Mouse (Mus musculus): Measurements from ENCODE around the gene Myo1g.

The Myo1g gene

GRCm38 (mm10) chr11:6520507-6521173 lies at the start of gene Myo1g:
Gene Myo1g (minus strand): TSS chr11:6520965.
- no peak for DNase-seq (ENCODE audit: low spot score)

DNA sequence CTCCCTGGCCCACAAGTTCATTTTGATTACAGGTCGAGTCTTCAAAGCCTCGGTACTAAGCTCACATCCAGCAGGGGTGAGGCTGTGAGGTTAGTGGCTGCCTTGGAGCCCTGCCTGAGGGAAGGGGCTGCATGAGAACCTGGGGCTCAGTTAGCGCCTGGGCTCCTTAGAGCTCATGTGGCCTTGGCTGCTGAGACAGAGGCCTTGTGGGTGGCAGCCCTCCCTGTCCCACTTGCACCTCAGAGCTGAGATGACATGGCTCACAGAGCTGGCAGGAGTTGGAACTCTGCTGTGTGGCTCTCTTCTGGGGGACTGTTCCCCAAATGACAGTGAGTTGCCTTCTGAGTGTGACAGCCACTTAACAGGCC lies 48.6 kb upstream of the Myo1g start:
- DNase-seq (ENCODE audit: low spot score), result no peak

GRCm38 (mm10) chr11:6568584-6569409 lies 48.0 kb upstream of the Myo1g start:
- no peak for DNase-seq (ENCODE audit: low spot score)

DNA sequence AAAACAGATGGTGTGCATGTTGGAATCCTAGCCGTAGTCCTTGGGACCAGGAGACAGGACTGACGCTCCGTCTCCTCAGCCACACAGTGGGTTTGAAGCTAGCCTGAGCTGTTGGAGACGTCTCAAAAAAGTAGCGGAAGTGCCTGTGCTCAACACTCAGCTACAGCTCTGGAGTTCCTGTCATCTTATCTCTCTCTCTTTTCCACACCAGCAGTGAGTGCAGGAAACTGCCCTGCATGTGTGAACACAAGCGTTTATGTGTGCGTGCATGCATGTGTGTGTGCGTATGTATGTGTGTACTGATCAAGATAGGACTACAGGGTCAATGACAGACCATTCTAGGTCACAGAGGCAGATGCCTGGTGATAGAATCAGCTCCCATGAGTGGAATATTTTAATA lies 47.2 kb upstream of the Myo1g start:
- DNase-seq (ENCODE audit: low spot score), result no peak

- DNase-seq (ENCODE audit: low spot score), result no peak
Measured at GRCm38 (mm10) chr11:6566496-6566895, 45.7 kb upstream of the Myo1g start.

- DNase-seq (ENCODE audit: low spot score), result no peak
Measured at GRCm38 (mm10) chr11:6563201-6563600, 42.4 kb upstream of the Myo1g start.

- DNase-seq (ENCODE audit: low spot score), result no peak
Measured at GRCm38 (mm10) chr11:6562359-6562758, 41.6 kb upstream of the Myo1g start.

DNA sequence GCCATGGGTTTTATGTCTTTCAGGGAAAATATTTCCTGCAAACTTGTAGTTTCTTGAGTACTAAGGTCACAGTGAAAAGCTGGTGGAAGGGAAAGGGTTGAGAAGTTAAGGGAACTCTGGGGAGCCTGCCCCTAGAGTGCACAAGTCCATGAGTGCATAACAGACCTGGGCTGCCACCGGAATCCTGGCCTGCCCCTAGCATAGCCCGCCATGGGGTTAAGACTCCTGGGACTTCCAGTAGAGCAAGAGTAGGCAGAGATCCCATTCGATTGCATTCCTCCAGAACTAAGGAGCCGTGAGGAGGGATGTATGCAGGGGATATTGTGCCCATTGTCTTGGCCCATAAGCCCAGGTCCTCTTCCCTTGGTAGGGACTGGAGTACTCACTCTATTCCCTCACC lies 40.7 kb upstream of the Myo1g start:
- no peak for DNase-seq (ENCODE audit: low spot score)

DNA sequence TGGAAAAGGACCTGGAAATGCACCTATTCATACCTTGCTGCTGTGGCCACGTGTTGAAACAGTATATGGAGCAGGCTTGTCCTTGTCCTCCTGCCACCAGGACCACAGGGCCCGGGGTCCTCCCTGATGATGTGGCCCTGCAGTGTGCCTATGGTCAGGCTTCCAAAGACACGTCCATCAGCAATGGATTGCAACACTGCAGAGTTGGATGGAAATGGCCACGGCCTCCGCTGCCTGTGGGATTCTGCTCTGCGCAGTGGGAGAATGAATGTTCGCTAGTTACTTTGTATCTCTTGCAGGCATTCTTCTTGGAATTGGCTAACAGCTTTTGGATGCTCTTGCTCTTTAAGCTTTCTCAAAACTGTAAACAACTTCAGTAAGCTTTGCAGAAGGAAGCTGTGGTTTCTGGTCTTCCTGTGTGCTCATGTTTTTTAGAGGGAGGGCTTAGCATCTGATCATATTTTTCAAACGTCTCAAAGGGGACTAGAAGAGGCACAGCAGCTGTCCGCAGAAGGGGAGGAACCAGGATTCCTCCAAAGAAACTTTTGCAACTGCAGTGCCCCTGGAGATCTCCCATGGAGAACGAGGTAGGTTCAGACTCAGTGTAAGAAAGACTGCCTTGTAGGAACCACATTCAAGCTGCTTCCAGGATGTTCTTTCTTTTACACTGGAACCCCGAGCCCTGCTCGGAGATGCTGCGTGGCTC lies 40.0 kb upstream of the Myo1g start:
- peak; percentile 55 for DNase-seq (ENCODE audit: low spot score)

DNA sequence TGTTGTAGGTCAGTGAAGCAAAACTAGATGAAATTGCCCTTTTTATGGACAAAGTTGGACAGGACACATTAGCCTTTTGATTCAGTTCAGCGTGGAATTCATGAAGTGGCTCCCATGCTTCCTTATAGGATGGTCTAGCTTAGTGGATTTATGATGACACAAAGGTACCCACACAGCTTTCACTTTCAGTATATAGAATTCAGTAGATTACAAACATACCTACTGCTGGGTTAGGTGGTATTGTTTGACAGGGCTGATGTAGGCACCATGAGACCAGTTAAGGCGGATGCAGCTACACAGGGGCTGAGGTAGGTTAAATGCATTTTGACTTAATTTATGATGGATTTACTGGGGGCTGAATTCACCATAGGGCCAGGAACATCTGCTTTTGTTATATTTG lies 39.2 kb upstream of the Myo1g start:
- DNase-seq (ENCODE audit: low spot score), result no peak

GRCm38 (mm10) chr11:6558234-6558633 lies 37.5 kb upstream of the Myo1g start:
- no peak for DNase-seq (ENCODE audit: low spot score)

DNA sequence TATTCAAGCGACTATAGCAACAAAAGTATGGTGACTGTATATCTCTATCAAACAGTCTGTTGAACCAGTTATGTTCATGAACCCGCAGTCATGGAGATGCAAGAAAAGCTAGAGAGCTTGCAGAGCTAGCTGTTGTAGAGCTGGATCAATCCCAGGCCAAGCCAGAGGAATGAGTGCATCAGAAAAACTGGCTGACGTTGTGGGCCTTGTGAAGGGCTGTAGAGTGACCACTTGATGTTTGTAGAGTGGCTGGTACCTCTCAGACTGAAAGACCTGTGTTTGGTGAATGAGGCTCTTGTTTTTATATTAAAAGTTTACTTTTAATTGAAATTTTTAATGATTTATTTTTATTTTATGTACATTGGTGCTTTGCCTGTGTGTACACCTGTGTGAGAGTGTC lies 29.4 kb upstream of the Myo1g start:
- no peak for DNase-seq (ENCODE audit: low spot score)

GRCm38 (mm10) chr11:6549770-6550169 lies 29.0 kb upstream of the Myo1g start:
- DNase-seq (ENCODE audit: low spot score), result no peak

DNA sequence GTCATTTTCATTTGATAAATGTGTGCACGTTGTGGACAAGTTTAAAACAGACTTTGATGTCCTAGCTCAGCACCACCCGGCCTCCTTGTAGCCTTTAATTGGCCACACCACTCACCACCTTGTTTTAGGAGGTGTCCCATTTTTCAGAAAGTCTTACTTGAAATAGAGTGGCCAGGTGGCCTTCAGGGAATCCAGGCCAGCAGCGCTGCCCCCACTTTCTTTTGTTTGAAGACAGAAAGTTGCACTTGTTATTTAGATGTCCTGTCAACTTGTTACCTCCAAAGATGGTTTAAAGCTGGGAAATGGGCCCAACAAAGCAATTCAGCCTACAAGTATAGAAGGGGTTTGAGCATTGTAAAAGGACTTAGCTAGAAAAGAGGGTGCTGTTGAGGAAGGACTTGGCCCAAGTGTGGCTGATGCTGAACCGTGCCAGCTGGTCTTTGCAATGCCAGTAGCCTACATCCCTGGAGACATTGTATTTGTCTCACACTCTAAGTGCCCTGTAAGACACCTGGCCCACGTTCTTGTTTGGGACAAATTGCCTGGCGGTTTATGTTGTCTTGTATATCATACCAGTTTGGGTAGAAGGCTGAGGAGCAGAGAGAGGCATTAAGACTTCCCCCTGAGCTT lies 27.0 kb upstream of the Myo1g start:
- no peak for DNase-seq (ENCODE audit: low spot score)

- DNase-seq (ENCODE audit: low spot score), result peak; percentile 76
Measured at GRCm38 (mm10) chr11:6547037-6547680, 26.4 kb upstream of the Myo1g start.

DNA sequence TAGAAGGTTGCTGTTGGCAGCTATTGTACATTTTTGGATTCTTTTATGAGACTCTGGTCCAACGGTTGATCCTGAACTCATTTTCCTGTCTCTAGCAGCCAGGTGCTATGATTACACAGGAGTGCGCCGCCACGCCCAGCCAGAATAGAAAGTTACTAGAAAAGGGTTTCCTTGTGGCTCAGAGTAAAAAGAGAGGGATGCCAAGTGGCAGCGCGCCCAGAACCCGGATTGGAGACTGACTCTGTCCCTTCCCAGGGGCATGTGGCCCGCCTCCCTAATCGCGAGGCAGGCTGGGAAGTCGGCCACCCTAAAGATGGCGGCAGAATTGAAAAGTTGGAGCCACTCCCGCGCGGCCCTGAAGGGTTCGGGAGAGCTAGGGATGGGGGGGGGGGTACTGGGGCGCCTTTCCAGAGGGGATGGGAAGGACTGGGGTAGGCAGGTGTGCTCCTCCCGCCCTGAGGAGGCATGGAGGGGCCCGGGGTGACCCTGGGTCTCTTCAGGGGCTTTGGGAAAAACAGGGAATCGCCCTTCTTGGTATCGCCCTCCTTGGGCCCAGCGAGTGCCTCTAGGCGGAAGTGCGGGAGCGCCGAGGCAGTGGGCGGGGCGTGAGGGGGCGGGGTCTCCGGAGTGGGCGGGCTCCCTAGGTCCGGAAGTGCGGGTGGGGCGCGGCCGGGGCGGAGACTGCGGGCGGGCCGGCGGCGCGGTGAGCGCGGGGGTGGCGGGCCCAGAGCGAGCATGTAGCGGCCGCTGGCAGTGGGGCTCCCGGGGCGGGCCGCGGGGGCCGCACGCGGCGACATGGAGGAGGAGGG lies 25.6 kb upstream of the Myo1g start, which contains the start of gene Ccm2:
Gene Ccm2, plus strand, starts transcription at position 683 of the 809 bp plus-strand sequence.
- DNase-seq (ENCODE audit: low spot score), result peak; percentile 99

- no peak for DNase-seq (ENCODE audit: low spot score)
Measured at GRCm38 (mm10) chr11:6545857-6546192, 25.1 kb upstream of the Myo1g start.

DNA sequence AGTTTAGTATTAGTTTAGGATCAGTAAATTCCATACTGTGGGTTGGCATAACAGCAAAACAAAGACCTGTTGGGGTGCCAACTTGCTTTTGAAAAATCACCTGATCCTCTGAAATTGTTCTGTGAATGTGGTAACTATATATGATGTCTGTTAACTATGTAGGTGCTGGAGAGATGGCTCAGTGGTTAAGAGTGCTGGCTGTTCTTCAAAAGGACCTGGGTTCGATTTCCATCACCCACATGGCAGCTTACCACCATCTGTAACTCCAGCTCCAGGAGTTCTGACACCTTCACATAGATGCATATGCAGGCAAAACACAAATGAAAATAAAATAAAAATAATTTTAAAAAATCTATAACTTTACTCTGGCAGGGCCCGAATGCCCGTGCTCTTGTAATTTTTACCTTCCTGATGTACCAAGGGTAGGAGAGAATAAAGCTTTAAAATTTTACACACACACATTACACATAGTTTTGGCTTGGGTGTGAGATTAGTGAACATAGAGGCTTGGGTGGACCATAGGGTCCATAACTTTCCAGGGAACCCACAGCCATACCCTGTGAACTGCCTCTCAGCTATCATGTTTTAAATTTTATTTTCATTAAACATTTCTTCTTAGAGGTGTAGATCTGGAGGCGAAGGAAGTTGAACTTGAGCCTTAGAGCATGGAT lies 24.6 kb upstream of the Myo1g start:
- DNase-seq (ENCODE audit: low spot score), result no peak

DNA sequence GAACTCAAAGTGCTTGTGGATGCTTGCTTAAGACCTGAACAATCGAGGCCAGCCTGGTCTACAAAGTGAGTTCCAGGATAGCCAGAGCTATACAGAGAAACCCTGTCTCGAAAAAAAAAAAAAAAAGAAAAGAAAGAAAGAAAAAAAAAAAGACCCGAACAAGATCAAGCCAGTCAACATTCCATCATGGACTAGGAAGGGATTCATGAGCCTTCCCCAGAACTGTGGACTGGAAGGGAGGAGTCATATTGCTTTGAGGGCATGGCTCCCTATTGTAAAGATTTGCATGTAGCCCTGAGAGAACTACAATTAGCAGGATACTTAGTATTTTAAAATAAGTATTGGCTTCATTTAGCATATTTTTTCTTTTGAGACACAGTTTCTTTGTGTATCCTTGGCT lies 23.9 kb upstream of the Myo1g start:
- DNase-seq (ENCODE audit: low spot score), result no peak

- no peak for DNase-seq (ENCODE audit: low spot score)
Measured at GRCm38 (mm10) chr11:6530746-6531145, 10.0 kb upstream of the Myo1g start.

- DNase-seq (ENCODE audit: low spot score), result no peak
Measured at GRCm38 (mm10) chr11:6529961-6530360, 9.2 kb upstream of the Myo1g start.
